Mouse (Mus musculus): ENCODE data around the gene Fblim1.

Fblim1 gene

DNA sequence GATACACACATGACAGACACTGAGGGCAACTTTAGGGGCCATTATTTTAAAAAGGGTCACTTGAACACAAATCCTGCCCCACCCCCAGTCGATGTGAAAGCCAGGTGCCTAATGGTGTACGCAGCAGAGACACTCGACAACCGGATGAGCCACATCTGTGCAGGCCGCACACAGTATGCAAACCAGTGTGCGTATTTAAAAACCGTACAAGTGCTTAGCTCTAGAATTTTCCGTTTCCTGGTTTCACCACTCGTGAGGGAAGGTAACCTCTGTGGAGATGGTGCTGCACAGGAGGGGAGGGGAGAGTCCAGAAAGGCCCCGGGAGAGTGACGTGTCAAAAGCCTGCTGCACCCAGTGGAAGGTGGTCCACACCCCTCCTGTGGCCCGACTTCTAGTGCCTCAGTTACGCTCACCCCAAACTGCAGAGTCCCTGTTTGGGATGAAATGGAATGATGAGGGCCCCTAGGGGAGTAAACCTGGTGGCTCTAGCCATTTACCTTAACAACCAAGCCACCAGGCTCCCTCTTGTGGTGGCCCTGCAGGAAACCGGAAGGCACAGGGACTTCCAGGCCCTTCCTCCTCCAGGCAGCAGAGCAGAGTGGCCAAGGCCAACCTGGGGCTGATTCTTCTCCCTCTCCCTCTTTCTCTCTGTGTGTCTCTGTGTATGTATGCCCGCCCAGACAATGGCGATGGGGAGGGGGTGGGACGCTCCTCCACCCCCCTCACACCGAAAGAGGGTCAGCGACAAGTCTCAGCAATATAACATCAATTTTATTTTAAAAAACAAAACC is 19.3 kb upstream of the Fblim1 start:
- peak; percentile 56 for DNase-seq

DNA sequence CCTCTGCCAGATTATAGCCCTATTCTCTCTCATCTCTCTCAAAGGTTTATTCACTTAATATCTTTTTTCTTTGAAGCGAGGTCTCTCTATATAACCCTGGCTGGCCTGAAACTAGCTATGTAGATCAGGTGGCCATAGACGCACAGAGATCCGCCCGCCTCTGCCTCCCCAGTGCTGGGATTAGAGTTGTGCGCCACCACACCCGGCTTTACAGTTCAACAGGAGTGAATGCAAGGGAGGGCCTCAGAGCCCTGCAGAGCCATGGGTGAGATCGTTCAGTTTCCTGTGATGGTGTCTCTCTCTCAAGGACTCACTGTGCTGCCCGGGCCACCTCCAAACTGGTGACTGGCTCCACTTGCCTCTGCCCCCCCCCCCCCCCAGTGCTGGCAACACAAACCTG is 18.2 kb upstream of the Fblim1 start:
- peak; percentile 29 for DNase-seq

DNA sequence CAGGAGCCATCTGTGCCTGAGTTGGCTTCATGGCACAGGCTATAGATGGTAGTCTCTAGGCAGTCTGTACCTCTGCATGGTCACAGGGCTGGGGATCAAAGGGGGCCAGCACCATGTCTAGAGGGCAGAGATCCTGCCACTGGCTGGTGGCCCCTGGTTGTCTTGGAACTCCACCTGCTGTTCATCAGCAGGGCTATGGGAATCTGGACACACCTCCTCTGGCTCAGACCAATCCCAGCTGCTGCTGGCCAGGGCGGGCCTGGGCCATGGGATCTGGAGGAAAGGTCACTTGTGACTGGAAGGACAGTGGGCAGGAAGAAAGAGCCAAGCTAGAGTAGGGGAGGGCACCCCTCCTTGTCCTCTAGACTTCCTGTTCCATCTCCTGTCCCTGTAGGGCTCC is 17.8 kb upstream of the Fblim1 start, which contains the start of gene Slc25a34:
TSS of gene Slc25a34 (minus strand) at position 156 of the 400 bp plus-strand sequence.
- DNase-seq = peak; percentile 84

DNA sequence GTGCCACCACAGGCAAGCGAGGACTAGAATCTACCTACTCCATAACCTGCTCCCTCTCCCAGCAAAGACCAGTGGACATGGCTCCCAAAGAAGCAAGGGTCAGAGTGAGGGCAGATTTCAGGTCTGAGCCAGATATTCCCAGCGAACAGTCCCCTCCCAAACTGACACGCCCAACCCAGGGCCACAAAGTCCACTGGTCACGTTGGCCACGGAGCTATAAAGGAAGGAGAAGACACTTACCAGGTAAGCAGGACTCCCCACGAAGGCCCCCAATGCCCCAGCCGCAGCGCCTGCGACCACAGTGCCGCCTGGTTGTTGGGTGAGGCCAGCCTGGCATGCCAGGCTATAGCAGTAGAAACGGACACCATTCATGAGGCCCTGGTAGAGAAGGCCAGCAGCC is 17.1 kb upstream of the Fblim1 start:
- peak; percentile 81 for DNase-seq

DNA sequence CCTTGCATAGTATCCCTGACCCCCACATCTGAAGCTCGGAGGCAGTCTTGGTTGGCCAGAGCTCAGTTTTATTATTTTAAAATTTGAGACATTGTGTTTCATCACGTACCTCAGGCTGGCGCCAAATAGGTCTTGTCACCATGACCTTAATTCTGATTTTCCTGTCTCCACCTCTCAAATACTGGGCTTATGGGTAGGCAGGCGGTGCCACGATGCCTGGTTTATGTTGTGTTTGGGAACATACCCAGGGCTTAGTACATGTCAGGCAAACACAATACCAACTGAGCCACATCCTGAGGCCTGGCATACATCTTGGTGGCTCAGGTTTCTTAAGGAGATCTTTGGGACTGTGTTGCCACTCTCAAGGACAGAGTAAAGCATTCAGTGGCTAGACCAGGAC is 16.7 kb upstream of the Fblim1 start:
- no peak for DNase-seq

DNA sequence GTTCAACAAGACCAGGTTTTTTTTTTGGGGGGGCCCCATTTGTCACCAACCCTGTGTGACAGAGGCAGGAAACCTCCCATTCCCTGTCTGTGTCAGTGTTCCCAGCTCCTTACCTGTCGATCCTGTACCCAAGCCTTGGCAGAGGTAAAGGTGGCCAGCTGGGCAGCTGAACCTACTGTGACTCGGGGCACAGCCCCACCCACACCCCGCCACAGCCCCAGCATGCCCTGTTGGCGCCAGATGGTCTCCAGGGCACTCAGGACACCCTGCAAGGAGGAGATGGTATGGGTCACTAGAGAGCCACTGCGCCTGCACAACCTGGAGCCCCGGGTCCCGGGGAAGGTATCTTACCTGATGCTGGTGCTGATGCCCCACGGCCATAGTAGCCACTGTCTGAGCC is 16.2 kb upstream of the Fblim1 start:
- DNase-seq = no peak

DNA sequence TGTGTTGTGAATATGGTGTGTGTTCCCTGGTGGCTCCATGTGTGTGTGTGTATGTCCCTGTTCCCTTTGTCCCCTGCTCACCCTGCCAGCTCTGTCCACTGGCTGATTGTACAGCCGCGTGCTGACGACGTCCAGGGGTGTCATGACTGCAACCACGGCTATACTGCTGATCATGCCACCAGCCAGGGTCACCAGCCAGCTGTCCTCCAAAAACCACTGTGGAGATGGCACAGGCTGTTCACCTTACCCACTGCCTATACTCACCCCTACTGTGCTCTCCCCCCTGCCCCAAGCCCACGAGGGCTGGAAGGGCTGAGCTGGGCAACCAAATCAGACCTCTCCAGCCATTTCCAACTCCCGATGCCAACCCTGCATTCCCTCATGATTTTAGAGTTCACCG is 15.4 kb upstream of the Fblim1 start:
- DNase-seq = no peak

DNA sequence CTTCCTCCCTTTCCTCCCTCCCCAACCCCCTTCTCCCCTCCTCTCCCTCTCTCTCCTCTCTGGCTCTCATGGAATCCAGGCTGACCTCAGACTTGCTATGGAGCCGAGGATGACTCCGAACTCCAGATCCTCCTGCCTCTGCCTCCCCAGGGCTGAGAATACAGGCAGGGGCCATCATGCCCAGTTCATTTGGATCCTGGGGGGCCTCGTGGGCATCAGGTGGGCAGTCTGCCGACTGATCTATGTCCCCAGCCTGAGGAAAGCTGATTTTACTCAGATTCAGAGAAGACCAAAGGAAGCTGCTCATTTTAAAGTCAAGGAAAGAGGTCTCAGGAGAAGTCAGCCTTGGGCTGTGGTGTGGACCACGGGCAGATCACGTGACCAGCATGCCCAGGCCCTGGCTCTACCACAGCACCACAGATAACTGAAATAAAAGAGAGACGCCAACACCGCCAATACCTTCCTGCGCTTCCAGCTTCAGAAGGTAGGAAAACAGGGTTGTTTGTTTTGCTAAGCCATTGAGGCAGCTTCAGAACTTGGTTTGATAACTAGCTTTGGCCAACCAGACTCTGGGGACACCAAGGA is 13.5 kb upstream of the Fblim1 start:
- no peak for DNase-seq

DNA sequence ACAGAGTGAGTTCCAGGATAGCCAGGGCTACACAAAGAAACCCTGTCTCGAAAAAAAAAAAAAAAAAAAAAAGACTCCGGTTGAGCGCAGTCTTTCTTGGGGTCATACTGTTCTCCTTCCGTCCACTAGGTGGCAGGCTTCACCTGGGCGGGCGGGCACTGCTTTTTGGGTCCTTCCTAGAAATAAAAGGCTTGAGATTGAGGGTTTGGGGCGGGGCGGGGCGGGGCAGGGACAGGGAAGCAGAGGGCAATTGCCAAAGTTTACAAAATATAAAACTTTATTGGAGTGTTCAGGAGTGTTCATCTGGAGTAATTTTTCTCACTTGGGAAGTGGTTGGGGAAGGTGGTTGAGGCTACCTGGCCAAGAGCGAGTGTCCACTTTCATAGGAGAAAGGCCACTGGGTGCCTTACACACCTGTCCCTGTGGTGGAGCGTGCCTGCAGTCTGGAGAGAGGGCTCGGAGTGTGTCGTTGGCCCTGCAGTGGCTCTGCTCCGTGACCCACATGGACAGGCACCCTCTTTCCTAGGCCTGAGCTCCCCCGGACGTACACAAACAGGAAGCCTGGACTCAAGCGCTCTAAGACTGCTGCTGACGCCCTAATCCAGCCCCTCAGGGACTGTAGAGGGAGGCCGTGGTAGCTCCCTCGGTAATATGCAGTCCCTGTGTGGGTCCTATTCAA is 12.8 kb upstream of the Fblim1 start, which contains the start of gene Tmem82:
TSS of gene Tmem82 (minus strand) at position 69 of the 679 bp plus-strand sequence.
- peak; percentile 70 for DNase-seq

DNA sequence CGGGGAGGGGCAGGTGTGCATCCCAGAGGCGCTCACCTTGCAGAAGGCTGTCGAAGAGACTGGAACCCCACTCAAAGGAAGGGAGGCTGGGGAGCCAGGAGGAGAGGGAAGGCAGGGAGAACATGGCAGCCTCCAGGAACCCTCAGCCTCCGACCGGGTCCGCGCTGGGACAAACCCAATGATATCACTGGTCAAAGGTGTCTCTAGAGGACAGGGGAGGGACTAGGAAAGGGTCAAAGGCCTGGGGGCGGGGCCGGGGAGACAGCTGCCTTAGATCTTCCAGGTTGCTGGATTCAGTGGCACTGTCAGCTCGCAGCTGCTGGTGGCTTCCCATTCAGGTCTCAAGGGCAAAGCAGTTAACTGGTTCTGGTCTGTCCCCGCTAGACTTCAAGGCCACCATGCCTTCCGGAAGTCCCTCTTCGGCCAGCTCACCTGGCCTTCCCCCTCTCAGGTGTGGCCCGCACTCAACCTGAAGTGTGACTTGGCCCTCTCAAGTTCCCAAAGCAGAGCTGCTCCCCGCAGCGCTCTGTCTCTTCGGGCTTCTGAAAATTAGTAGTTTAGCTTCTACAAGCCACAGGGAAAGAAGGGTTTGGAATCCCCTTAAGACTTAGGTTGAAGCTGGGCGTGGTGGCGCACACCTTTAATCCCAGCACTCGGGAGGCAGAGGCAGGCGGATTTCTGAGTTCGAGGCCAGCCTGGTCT is 12.1 kb upstream of the Fblim1 start:
- DNase-seq = peak; percentile 82

DNA sequence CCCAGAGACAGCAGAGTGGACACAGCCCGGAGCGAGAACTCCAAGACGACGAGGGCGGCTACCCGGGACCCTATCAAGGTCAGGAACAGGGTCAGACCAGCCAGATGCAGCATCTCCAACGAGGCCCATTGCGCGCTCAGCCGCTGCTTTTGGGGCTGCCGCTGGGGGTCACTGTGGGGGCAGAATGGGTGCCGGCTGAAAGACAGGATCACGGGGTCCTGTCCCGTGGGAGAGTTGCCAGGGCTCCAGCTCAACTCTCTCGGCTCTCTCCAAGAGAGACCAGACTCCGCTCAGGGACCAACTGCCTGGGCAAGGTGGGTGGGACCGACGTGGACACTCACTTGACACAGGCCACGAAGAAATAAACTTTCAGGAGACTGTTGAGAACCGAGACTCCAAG is 11.4 kb upstream of the Fblim1 start:
- peak; percentile 76 for DNase-seq

DNA sequence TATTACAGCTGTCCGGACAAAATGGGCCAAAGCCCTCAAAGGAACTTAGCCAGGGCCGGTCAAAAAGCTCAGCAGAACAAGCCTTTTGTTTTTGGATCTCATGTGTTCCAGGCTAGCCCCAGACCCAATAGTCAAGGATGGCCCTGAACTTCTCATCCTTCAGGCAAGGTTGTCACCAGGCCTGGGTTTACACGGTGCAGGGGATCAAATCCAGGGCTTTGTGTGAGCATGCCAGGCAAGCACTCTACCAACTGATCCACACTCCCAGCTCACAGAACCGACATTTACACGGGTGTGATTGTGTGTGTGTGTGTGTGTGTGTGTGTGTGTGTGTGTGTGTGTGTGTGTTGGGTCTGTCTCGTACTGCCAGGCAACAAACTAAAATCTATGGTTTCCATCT is 10.9 kb upstream of the Fblim1 start:
- no peak for DNase-seq

DNA sequence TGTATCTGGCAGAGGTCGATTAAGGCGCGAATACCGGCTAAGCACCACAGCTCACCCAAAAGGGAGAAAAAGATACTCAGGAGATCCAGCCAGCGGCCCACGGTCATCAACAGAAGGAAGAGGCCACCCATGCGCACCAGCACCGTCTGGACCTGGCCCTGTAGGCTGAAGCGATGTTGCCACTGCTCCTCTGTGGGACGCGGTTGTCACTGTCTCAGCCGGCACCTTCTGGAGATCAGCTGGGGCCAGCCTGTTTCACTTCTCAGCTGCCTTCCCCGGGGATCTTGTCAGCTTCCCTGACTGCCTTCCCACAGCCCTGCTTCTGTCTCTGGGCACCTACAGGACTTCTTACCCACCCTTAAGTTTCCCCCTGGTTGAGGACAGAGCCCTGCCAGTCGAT is 9.1 kb upstream of the Fblim1 start:
- no peak for DNase-seq

DNA sequence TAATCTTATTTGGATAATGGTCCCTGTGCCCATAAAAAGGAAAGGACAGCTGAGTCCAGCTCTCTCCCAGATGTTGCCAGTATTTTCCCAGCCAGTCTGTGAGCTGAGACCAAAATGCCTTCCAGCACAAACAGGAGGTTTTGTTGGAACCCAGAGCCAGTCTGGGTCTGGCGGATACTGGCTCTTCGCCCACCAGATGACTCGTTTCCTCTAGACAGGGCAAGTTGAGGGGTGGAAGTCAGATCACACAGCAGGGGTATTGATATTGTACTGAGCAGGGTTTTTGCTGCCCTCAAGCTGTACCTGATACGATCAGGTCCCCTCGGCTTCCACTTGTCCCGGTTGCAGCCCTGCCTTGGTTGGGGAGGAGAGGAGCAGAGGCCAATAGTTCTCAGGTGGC is 3.6 kb upstream of the Fblim1 start:
- DNase-seq = peak; percentile 21

DNA sequence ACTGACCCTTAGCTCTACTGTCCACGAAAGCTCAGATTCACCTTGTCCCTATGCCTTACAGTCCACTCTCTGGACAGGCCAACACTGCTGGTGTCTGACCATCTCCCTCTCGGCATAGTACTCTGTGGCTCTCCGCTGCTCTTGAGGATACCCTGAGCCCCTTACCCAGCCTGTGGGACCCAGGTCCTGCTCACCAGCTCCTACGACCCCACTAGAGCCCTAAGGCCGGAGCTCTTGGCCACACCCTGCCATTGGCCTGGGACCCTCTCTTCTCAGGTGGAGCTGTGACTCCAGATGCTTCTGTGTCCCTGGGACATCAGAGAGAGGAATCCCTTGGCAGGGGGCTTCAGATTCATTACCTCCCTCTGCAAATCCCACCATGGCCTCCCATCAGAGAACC is 475 bp downstream of the Fblim1 start:
- DNase-seq = no peak

DNA sequence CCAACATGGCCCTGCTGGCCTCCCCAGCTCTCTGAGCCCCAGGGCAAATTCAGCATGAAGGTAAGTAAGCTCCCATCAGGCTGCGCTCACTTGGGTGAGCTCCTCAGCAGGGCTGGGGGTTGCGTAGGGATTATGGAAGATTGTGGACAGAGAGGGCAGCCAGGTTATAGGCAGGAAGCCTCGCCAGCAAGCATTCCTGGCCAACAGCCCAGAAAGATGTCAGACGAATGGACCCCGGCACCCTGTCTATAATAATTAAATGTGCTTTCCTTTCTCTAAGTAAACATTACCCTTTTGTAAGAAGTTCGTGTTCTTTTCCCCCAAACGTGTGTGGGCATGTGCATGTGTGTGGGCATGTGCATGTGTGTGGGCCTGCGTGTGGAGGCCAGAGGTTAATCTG is 1.4 kb downstream of the Fblim1 start:
- peak; percentile 76 for DNase-seq

DNA sequence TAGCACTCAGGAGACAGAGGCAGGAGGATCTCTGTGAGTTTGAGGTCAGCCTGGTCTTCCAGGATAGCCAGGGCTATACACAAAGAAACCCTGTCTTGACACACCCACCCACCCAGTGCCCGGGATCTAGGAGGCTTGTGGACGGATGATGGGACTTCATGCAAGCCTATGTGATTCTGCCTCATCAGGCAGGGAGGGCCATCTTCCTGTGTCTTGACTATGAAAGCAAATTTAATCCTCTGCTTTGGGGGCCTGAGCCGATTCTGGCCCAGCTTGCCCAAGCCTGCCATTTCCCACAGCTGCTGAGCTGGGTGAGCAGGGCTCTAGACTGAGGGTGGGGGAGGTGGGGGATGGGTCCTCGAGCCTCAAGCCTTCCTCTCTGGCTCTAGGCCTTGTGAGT is 2.0 kb downstream of the Fblim1 start:
- DNase-seq = no peak

DNA sequence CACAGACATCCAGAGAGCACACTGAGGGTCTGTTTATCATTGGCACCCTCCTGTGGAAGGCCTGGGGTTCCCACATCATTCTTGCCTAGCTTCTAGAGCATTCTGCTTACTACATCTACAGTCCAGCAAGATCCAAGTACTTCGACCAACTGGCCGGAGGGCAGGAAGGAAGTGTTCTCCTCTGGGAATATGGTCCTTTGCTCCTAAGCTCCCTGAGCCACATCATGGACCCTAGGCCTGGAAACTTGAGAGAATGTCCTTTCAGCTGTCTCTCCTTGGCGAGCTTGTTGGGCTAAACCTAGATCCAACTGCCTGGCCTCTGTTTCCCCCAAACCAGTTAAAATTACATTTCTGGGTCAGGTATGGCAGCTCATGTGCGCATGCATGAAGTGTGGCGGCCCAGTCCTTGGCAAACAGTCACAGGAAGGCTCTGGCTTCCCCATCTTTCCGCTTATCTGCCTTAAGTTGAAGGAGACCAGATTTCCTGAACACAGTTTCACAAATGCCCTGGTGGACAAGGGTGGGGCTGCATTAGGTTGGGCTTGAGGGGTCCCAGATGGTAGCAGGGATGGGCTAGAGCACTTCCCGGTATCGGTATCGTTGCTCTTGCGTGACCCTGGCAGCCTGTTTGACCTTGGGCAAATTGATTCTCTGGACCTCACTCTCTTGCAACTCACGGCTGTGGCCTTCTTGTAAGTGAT is 3.2 kb downstream of the Fblim1 start:
- DNase-seq = peak; percentile 44

DNA sequence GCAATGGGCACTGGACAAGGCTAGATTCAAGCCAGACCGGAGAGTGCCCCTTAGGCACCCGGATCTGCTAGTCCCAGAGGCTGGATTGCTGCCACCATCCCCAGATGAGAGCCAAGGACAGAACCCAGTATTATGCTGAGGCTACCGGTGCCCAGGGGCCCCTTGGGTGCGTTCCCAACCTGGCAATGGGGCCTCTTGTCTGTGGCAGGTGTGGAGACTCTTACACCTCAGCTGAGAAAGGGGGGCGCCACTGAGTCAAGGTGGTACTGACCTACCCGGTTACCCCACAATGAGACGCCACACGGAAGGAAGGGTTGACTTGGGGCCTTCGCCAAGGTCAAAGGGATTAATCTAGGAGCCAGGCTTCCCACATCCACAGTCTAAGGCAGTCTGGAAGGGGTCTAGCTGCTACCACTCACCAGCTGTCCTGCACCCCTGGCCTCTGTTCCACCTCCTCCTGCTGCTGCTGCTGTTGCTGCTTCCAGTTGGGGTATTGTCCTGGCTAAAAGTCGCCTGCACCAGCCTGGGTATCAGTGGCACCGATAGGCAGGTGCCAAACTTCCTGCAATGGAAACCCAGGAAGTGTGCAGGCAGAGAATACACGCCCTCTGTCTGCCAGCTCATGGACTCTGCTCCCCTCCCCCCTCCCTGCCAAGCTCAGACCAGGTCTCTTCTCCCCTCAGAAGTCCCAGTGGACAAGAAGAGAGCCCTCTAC is 4.6 kb downstream of the Fblim1 start:
- peak; percentile 9 for DNase-seq

DNA sequence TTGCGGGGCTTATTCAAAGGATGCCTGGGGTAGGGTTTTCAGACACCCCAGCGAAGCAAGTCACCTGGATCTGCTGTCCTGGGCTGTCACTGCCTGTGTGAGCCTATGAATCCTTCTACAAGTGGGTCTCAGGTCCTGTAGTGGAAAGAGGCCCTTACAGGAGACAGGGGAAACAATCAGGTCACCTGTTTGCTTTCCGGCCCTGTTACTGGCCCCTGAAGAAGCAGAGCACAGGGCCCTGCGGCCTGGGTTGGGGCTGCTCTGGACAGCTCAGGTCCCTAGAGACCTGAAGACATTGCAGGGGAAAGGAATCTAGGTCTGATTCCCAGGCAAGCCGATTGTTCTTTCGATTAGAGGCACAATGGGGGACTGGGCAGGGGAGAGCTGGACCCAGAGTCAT is 5.5 kb downstream of the Fblim1 start:
- DNase-seq = no peak

DNA sequence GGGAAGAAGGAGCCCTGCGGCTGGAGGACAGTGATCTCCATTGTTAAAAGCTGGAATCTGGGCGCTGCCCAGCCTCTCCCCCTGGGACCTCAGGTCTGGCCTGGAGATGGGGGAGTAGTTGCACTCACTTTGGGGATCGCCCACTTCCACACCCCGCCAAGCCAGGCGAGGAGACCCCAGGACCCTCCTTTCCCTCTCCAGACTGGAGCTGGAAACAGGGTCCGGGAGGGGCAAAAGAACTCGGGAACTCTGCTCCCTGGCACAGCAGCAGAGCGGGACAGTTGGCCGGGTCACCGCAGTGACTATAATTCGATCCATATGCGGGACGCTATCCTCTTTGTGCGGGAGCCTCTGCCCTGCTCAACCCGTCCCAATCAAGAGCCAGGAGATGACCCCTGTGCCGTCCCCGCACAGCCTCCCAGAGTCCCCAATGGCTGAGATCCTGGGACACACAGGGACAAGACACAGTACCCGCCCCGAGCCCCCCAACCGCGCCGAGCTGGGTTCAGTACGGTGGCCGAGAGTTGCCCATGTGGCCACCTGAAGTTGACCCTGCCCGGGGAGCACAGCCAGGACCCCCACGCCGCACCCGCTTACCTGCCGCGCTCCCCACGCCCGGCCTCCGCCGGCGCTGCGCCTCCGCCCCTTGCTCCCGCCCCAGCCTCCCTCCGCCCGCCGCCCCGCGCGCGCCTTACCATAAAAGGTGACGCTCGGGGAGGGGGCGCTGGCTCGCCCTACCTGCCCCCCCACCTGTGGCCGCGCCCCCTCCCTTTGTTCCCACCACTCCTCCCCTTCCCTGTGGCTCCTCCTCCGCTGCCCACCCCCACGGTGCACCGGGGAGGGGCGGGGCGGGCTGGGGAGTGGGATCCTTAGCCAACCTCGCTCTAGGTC is 6.4 kb downstream of the Fblim1 start:
- no peak for DNase-seq

Measured in kidney, adult 18-20 months (tissue).